Mouse (Mus musculus): ENCODE measurements around the gene Abca14. TPM values are rescaled to one million over a fixed set of nuclear protein-coding genes. Genes with fewer than 3 reads are reported as not detected.

The Abca14 gene
- total RNA-seq, 1 experiment = 0.09 TPM

DNA sequence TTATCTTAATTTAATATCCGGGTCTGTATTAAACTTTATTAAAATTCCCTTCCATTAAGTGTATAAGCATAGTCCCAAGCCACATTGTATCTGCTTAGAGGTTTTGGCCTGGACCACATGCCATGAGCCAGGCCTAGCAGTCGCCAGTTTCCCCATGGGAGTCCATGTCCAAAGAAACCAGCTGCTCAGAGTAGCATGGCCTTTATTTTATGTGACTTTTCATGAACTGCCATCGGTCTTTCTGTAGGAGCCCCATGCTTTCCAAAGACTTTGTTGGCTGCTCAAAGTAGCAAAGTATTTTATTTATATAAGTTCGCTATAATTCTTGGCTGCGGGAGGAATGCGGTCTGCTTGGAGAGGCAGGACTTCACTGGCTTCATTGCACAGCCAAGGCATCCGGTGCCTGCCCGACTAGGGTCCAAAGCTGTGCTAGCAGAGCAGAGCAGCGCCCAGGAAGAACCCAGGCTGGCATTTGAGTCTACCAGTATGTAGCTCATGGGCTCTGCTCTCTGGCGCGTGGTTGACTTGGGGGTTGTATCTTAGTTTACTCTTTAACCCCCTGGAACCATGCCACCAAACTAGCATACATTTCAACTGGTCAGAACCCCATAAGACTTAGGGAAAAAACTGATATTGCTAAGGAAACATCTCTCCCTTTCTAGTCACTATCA is 40.0 kb upstream of the Abca14 start:
- in situ Hi-C loops (cut with MboI; ENCODE audit: low sequenced_read_pairs in 2 of 2, unreplicated experiment in 2 of 2) = no loop called here
- Histone ChIP-seq H3K9me3 (ENCODE audit: control insufficient read depth, insufficient read depth, low read depth, low read length) (no peaks in the 10 kb centered on the region), H3K9ac (ENCODE audit: insufficient read depth, low read depth, low read length, poor library complexity, severe bottlenecking) (no peak overlapping the region), H3K27ac (ENCODE audit: insufficient read depth, low read depth, low read length, poor library complexity, severe bottlenecking) (no peak overlapping the region), H3K36me3 (ENCODE audit: control insufficient read depth, insufficient read depth, low read length, poor library complexity, severe bottlenecking) (no peaks in the 10 kb centered on the region), H3K4me1 (ENCODE audit: control insufficient read depth in 2 of 2, insufficient read depth in 2 of 2, low read length in 2 of 2, poor library complexity in 1 of 2) (0 out of 4 replicates have a peak, but pooled peaks cover 0 to 2% of the 10 kb centered on the region in 2 experiments), H3K4me3 (ENCODE audit: insufficient read depth in 1 of 2, low read depth in 1 of 2, low read length in 2 of 2, poor library complexity in 1 of 2, severe bottlenecking in 1 of 2) (no peak overlapping the region)
- TF ChIP-seq MAFK (IDR thresholded peaks at IDR 0.05; ENCODE audit: insufficient read depth, low read depth, low read length) = no peak
- TF ChIP-seq ZC3H11A (IDR thresholded peaks at IDR 0.05; ENCODE audit: borderline replicate concordance, low read depth, low read length) = no peak
- TF ChIP-seq ZNF384 (IDR thresholded peaks at IDR 0.05; ENCODE audit: low read depth, low read length) = no peak
- TF ChIP-seq HCFC1 (IDR thresholded peaks at IDR 0.05; ENCODE audit: borderline replicate concordance, insufficient read depth, low read length) = no peak
- no peak for TF ChIP-seq CHD2 (IDR thresholded peaks at IDR 0.05; ENCODE audit: low read depth, low read length)
- no peak for DNase-seq (ENCODE audit: low read depth, low spot score)

DNA sequence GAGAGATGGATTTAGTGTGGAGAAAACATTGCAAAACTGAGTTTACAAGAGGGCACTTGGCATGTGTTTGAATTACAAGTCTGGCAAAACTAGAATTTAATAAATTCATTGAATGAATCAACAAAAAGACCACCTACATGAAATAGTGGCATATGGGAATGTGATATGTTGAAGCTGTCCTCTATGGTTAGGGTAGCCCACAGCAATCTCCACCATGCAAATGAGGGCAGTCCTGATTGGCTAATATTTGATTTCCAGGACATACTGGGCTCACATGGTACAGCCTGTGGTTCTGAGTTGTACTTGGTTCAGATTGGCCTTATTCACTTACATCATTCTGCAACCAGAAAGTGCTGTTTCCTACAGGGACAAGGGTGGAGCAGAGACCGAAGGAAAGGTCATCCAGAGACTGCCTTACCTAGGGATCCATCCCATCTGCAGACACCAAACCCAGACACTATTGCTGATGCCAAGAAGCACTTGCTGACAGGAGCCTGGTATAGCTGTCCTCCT is 31.5 kb upstream of the Abca14 start:
- Histone ChIP-seq H3K4me1 (ENCODE audit: control insufficient read depth in 2 of 2, insufficient read depth in 2 of 2, low read length in 2 of 2, poor library complexity in 1 of 2) (no peaks in the 10 kb centered on the region), H3K27ac (ENCODE audit: insufficient read depth, low read depth, low read length, poor library complexity, severe bottlenecking) (no peak overlapping the region), H3K9me3 (ENCODE audit: control insufficient read depth, insufficient read depth, low read depth, low read length) (no peaks in the 10 kb centered on the region), H3K4me3 (ENCODE audit: insufficient read depth in 1 of 2, low read depth in 1 of 2, low read length in 2 of 2, poor library complexity in 1 of 2, severe bottlenecking in 1 of 2) (no peak overlapping the region), H3K9ac (ENCODE audit: insufficient read depth, low read depth, low read length, poor library complexity, severe bottlenecking) (no peak overlapping the region), H3K36me3 (ENCODE audit: control insufficient read depth, insufficient read depth, low read length, poor library complexity, severe bottlenecking) (no peaks in the 10 kb centered on the region)
- no peak for TF ChIP-seq CHD2 (IDR thresholded peaks at IDR 0.05; ENCODE audit: low read depth, low read length)
- TF ChIP-seq ZC3H11A (IDR thresholded peaks at IDR 0.05; ENCODE audit: borderline replicate concordance, low read depth, low read length) = no peak
- TF ChIP-seq MAFK (IDR thresholded peaks at IDR 0.05; ENCODE audit: insufficient read depth, low read depth, low read length) = no peak
- no peak for TF ChIP-seq ZNF384 (IDR thresholded peaks at IDR 0.05; ENCODE audit: low read depth, low read length)
- TF ChIP-seq HCFC1 (IDR thresholded peaks at IDR 0.05; ENCODE audit: borderline replicate concordance, insufficient read depth, low read length) = no peak
- in situ Hi-C loops (cut with MboI; ENCODE audit: low sequenced_read_pairs in 2 of 2, unreplicated experiment in 2 of 2) = no loop called here
- DNase-seq (ENCODE audit: low read depth, low spot score) = no peak

DNA sequence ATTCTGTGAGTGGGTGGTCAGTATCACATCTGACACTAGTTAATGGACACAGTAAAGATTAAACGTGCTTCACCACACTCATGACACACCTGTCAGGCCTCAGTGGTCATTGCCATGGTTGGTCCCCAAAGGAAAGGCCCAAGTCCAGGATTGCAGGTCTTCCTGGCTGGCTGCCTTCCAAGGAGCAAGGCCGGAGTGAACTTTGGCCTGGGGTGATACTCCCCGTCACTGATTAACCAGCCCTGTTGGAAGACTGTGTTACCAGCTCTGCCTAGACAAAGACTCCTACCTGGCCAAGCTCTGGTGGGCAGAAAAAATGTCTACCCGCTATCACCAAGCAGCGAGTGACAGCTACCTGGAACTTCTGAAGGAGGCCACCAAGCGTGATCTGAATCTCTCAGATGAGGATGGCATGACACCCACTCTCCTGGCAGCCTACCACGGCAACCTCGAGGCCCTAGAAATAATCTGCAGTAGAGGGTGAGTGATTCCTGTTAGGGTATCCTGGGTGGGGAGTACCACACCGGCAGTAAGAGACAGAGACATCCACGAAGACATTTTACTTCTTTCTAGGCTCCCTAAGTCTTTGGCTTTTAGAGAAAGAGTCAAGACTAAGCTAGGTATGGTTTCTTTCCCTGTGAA is 30.0 kb upstream of the Abca14 start, which contains the start of gene Anks4b:
Gene Anks4b (plus strand): TSS at position 256 of the 642 bp plus-strand sequence.
- Histone ChIP-seq H3K4me3 (ENCODE audit: insufficient read depth in 1 of 2, low read depth in 1 of 2, low read length in 2 of 2, poor library complexity in 1 of 2, severe bottlenecking in 1 of 2) (no peak within 1 kb of the TSS), H3K9me3 (ENCODE audit: control insufficient read depth, insufficient read depth, low read depth, low read length) (no peaks in the 10 kb centered on the region), H3K9ac (ENCODE audit: insufficient read depth, low read depth, low read length, poor library complexity, severe bottlenecking) (no peak within 1 kb of the TSS), H3K36me3 (ENCODE audit: control insufficient read depth, insufficient read depth, low read length, poor library complexity, severe bottlenecking) (no peaks in the 10 kb centered on the region), H3K4me1 (ENCODE audit: control insufficient read depth in 2 of 2, insufficient read depth in 2 of 2, low read length in 2 of 2, poor library complexity in 1 of 2) (no peaks in the 10 kb centered on the region), H3K27ac (ENCODE audit: insufficient read depth, low read depth, low read length, poor library complexity, severe bottlenecking) (no peak within 1 kb of the TSS)
- in situ Hi-C loops (cut with MboI; ENCODE audit: low sequenced_read_pairs in 2 of 2, unreplicated experiment in 2 of 2) = no loop called here
- no peak for DNase-seq (ENCODE audit: low read depth, low spot score)
- TF ChIP-seq MAFK (IDR thresholded peaks at IDR 0.05; ENCODE audit: insufficient read depth, low read depth, low read length) = no peak
- no peak for TF ChIP-seq ZC3H11A (IDR thresholded peaks at IDR 0.05; ENCODE audit: borderline replicate concordance, low read depth, low read length)
- no peak for TF ChIP-seq ZNF384 (IDR thresholded peaks at IDR 0.05; ENCODE audit: low read depth, low read length)

DNA sequence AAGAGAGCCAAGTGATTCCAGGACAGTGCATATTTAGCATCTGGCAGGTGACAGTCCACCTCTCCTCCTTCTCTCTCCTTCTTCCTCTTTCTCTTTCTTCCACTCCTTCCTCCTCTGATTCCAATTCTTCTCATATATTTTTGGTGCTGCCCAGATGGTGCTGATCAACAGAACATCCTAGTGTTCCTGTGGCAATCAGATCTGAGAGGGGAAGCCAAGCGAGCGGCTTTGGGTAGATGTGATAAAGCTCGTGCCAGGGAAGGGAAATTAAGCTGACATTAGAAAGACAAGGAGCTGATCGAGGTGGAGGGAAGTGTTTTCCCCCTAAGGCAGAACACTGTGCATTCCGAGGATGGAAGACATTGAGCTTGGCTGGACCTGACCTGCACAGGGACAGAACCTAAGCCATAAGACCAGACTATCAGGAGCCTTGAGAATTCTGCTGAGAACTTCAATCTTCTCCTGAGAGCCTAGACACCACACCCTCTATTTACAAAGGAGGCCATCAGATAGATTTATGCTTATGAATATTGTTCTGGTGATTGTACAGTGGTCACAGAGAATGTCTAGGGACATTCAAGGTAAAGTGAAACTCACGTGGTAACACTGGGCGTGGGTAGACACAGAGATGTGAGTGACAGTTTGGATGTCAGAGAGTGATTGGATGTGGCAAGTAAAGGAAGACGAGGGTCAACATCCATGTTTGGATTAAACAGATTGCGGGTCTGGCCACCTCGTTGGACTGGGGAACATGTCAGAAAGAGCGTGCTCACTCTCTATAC is 28.8 kb upstream of the Abca14 start:
- TF ChIP-seq HCFC1 (IDR thresholded peaks at IDR 0.05; ENCODE audit: borderline replicate concordance, insufficient read depth, low read length) (no peak), CHD2 (IDR thresholded peaks at IDR 0.05; ENCODE audit: low read depth, low read length) (no peak), ZNF384 (IDR thresholded peaks at IDR 0.05; ENCODE audit: low read depth, low read length) (no peak)
- H3K36me3 ChIP-seq (ENCODE audit: control insufficient read depth, insufficient read depth, low read length, poor library complexity, severe bottlenecking) = no peaks in the 10 kb centered on the region
- H3K4me1 ChIP-seq (ENCODE audit: control insufficient read depth in 2 of 2, insufficient read depth in 2 of 2, low read length in 2 of 2, poor library complexity in 1 of 2) = no peaks in the 10 kb centered on the region
- in situ Hi-C loops (cut with MboI; ENCODE audit: low sequenced_read_pairs in 2 of 2, unreplicated experiment in 2 of 2) = no loop called here
- H3K9ac ChIP-seq (ENCODE audit: insufficient read depth, low read depth, low read length, poor library complexity, severe bottlenecking) = no peak overlapping the region
- H3K27ac ChIP-seq (ENCODE audit: insufficient read depth, low read depth, low read length, poor library complexity, severe bottlenecking) = no peak overlapping the region
- DNase-seq (ENCODE audit: low read depth, low spot score) = no peak
- H3K4me3 ChIP-seq (ENCODE audit: insufficient read depth in 1 of 2, low read depth in 1 of 2, low read length in 2 of 2, poor library complexity in 1 of 2, severe bottlenecking in 1 of 2) = no peak overlapping the region
- no peaks in the 10 kb centered on the region for H3K9me3 ChIP-seq (ENCODE audit: control insufficient read depth, insufficient read depth, low read depth, low read length)
